Mouse (Mus musculus) liver, embryonic 14.5 days (tissue): ENCODE measurements at regions not wholly inside any gene's neighbourhood (a gene's known extent, or its start where the extent isn't known, plus 50 kb on each side); places are given as distances from the start of the nearest gene placed in this dataset.
A peak's percentile ranks its signal among the peaks of the same experiment; 100 is the strongest.

ENCODE experiments used
- ATAC-seq: fragments of 200-750 bp; cut with Nextera tagmentation; 2 replicates; pipeline ENCODE4 v1.8.0; 2017; ENCODE audit warnings: moderate number of reproducible peaks, mild to moderate bottlenecking, moderate library complexity; ENCODE audit not compliant: insufficient read depth
- DNase-seq, 3 experiments: peaks; one replicate each; pipeline ENCODE4 v3.0.0-alpha.2; 2012 to 2013; ENCODE audit warnings: low read depth in 3 of 3, low spot score in 3 of 3
- H3K27ac ChIP-seq: fragments of 300-500 bp; sonication (generic); 2 replicates; pipeline ENCODE4 v1.5.1; 2014; ENCODE audit warnings: moderate library complexity, mild to moderate bottlenecking, control low read depth, inconsistent platforms
- H3K27me3 ChIP-seq: fragments of 300-500 bp; sonication (generic); 2 replicates; pipeline ENCODE4 v1.6.1; 2014; ENCODE audit warnings: mild to moderate bottlenecking, low read length, moderate library complexity; ENCODE audit not compliant: control insufficient read depth, insufficient read depth
- H3K36me3 ChIP-seq: fragments of 300-500 bp; sonication (generic); replicated peaks from 2 replicates; pipeline ENCODE4 v1.6.1; 2014; ENCODE audit warnings: low read depth; ENCODE audit not compliant: control insufficient read depth, insufficient read depth
- H3K4me1 ChIP-seq, 2 experiments: fragments of 200-500 bp in 1 of 2; fragments of 300-500 bp in 1 of 2; sonication (generic) in 1 of 2; replicated peaks; 2 replicates each; pipeline ENCODE4 v1.6.1; 2012 to 2014; ENCODE audit warnings: antibody characterized with exemption in 1 of 2, inconsistent platforms in 1 of 2, low read length in 1 of 2; ENCODE audit not compliant: control insufficient read depth in 2 of 2, insufficient read depth in 2 of 2
- H3K4me2 ChIP-seq: fragments of 300-500 bp; sonication (generic); 2 replicates; pipeline ENCODE4 v1.6.1; 2014; ENCODE audit warnings: low read depth, mild to moderate bottlenecking, control low read depth, moderate library complexity
- H3K4me3 ChIP-seq, 2 experiments: fragments of 200-500 bp in 1 of 2; fragments of 300-500 bp in 1 of 2; sonication (generic) in 1 of 2; 2 replicates each; pipeline ENCODE4 v1.5.1; 2012 to 2014; ENCODE audit warnings: low read depth in 2 of 2, low read length in 2 of 2, mild to moderate bottlenecking in 2 of 2, control low read depth in 1 of 2, inconsistent platforms in 1 of 2, moderate library complexity in 1 of 2; ENCODE audit not compliant: insufficient read depth in 1 of 2
- H3K9ac ChIP-seq: fragments of 300-500 bp; sonication (generic); replicated peaks from 2 replicates; pipeline ENCODE4 v1.6.1; 2014; ENCODE audit warnings: mild to moderate bottlenecking, control low read depth, moderate library complexity
- H3K9me3 ChIP-seq: fragments of 300-500 bp; sonication (generic); 2 replicates; pipeline ENCODE4 v1.6.1; 2016; ENCODE audit warnings: low read length, mixed read lengths; ENCODE audit not compliant: control insufficient read depth
- CTCF ChIP-seq: IDR thresholded peaks from 2 replicates; pipeline ENCODE4 v1.5.1; 2016; ENCODE audit warnings: antibody characterized with exemption, low read depth, control low read depth
- EP300 ChIP-seq: IDR thresholded peaks from 2 replicates; pipeline ENCODE4 v1.6.1; 2016; ENCODE audit warnings: antibody characterized with exemption, low read depth
- WGBS: fragments of 180-500 bp; shearing (Covaris S2); extraction: QIAGEN DNeasy Blood & Tissue Kit; methylation state at CpG from one replicate; pipeline ENCODE4 v1.1.7; 2014; ENCODE audit not compliant: insufficient replicate concordance; 5-methylcytosine and 5-hydroxymethylcytosine counted together

GRCm38 (mm10) chr1:73274480-73274879 lies 258.8 kb upstream of the Tnp1 start:
- TF ChIP-seq CTCF (peak; percentile 46), EP300 (no peak)
- H3K4me2 ChIP-seq = no peak overlapping the region
- H3K36me3 ChIP-seq = no peaks in the 10 kb centered on the region
- DNase-seq (no peak), ATAC-seq (no peak)
- H3K9me3 ChIP-seq = no peaks in the 10 kb centered on the region
- H3K27me3 ChIP-seq = no peaks in the 10 kb centered on the region
- no peaks in the 10 kb centered on the region for H3K4me1 ChIP-seq
- H3K27ac ChIP-seq = no peak overlapping the region
- H3K4me3 ChIP-seq = no peak overlapping the region
- no peak overlapping the region for H3K9ac ChIP-seq
- WGBS = 16% methylated on average over 2 of the region's 2 CpGs

- Histone ChIP-seq H3K36me3 (no peaks in the 10 kb centered on the region), H3K4me3 (no peak overlapping the region), H3K27me3 (no peaks in the 10 kb centered on the region), H3K27ac (no peak overlapping the region), H3K9me3 (no peaks in the 10 kb centered on the region), H3K4me2 (no peak overlapping the region), H3K9ac (no peak overlapping the region), H3K4me1 (no peaks in the 10 kb centered on the region)
- 37% methylated on average over 6 of the region's 6 CpGs for WGBS
- no peak for DNase-seq
- TF ChIP-seq EP300 = no peak
- no peak for ATAC-seq
Measured at GRCm38 (mm10) chr1:73270787-73271391, 255.2 kb upstream of the Tnp1 start.

GRCm38 (mm10) chr1:73269051-73269755 lies 253.5 kb upstream of the Tnp1 start:
- Histone ChIP-seq H3K36me3 (no peaks in the 10 kb centered on the region), H3K27ac (no peak overlapping the region), H3K27me3 (no peaks in the 10 kb centered on the region), H3K9me3 (no peaks in the 10 kb centered on the region), H3K4me2 (no peak overlapping the region), H3K9ac (no peak overlapping the region), H3K4me3 (no peak overlapping the region), H3K4me1 (no peaks in the 10 kb centered on the region)
- ATAC-seq (no peak), DNase-seq (no peak)
- TF ChIP-seq CTCF (no peak), EP300 (no peak)
- 39% methylated on average over 7 of the region's 7 CpGs for WGBS

- TF ChIP-seq EP300 = no peak
- no peak for TF ChIP-seq CTCF
- H3K4me3 ChIP-seq = no peak overlapping the region
- no peak overlapping the region for H3K9ac ChIP-seq
- no peak overlapping the region for H3K4me2 ChIP-seq
- no peaks in the 10 kb centered on the region for H3K9me3 ChIP-seq
- DNase-seq (no peak), ATAC-seq (no peak)
- no peaks in the 10 kb centered on the region for H3K27me3 ChIP-seq
- no peaks in the 10 kb centered on the region for H3K4me1 ChIP-seq
- 48% methylated on average over 4 of the region's 4 CpGs for WGBS
- no peaks in the 10 kb centered on the region for H3K36me3 ChIP-seq
- no peak overlapping the region for H3K27ac ChIP-seq
Measured at GRCm38 (mm10) chr1:73265009-73265408, 249.3 kb upstream of the Tnp1 start.

GRCm38 (mm10) chr1:73264245-73264644 lies 248.5 kb upstream of the Tnp1 start:
- Histone ChIP-seq H3K4me1 (no peaks in the 10 kb centered on the region), H3K4me2 (no peak overlapping the region), H3K27me3 (no peaks in the 10 kb centered on the region), H3K9ac (no peak overlapping the region), H3K27ac (no peak overlapping the region), H3K36me3 (no peaks in the 10 kb centered on the region), H3K9me3 (no peaks in the 10 kb centered on the region), H3K4me3 (no peak overlapping the region)
- TF ChIP-seq CTCF (no peak), EP300 (no peak)
- ATAC-seq = no peak
- 58% methylated on average over 7 of the region's 7 CpGs for WGBS
- DNase-seq = no peak
